Mouse (Mus musculus): ENCODE measurements around the gene Cdc14b.

GRCm38 (mm10) chr13:64257814-64258515 is 17.1 kb downstream of the Cdc14b start:
- no peak for TF ChIP-seq EP300 (IDR thresholded peaks at IDR 0.05; ENCODE audit: low read depth)
- no peak for TF ChIP-seq CTCF (IDR thresholded peaks at IDR 0.05; ENCODE audit: low read depth)
